Mouse (Mus musculus): ENCODE data around the gene 4930432M17Rik. TPM values are rescaled to one million over a fixed set of nuclear protein-coding genes. Genes with fewer than 3 reads are reported as not detected.

4930432M17Rik gene
- polyA plus RNA-seq, 1 experiment from 2014 or later, result not detected

DNA sequence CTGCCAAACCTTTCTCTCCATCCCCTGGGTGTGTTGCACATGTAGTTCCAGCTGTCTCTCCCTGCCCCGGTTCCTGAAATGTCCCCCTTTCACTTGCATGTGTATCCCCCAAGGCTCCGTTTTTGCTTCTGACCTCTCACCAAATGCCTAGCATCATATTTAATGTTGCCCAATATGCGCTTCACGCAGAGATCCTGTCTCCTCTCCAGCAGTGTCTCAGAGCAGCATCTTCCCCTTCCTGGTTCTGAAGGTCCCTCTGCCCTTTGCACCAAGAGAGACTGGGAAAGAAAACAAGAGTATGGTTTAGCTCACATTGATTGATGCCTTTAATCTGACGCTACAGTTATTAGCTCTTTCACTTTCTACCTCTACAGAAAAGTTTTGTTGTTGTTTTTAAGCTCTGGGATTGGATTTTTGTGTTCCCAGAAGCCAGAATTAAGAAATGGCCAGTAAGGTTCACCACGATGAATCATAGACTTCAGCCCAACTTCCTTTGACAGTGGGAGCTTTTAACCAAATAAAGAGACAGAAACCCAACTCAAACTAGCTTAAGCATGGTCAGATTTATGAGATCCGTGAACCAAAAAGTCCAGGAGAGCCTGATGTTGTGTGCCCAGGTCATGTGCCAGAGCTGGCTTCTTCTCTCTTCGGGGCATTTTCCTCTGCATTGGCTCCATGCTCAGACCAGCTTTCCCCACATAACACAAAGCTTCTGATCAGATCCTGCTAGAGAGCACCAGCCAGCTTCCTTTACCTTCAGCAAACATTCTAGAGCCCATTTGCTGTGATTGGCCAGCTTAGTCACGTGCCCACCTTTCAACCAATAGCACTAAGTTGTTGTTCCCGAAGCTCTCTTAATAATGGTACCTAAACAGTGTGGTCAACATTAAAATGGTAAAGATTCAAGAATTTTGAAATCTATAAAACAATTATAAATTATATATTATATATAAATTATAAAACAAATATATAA is 12.2 kb downstream of the 4930432M17Rik start:
- DNase-seq (ENCODE audit: low spot score) (no peak), ATAC-seq (replicated peaks; ENCODE audit: low FRiP score, low read depth) (no peak)
- Histone ChIP-seq H3K9me3 (replicated peaks; ENCODE audit: low read length) (no peaks in the 10 kb centered on the region), H3K4me1 (replicated peaks; ENCODE audit: insufficient read depth, low read length) (no peaks in the 10 kb centered on the region), H3K36me3 (ENCODE audit: insufficient read depth, low read length) (no peaks in the 10 kb centered on the region), H3K27me3 (ENCODE audit: insufficient read depth, low read length) (no peaks in the 10 kb centered on the region), H3K9ac (ENCODE audit: low read depth, low read length) (no peak overlapping the region), H3K4me3 (replicated peaks; ENCODE audit: low read depth, low read length) (no peak overlapping the region), H3K27ac (no peak overlapping the region), H3K4me2 (ENCODE audit: low read length) (no peak overlapping the region)
- WGBS, result 79% methylated on average over 10 of the region's 10 CpGs
- no peak for TF ChIP-seq CTCF (IDR thresholded peaks at IDR 0.05; ENCODE audit: low read depth)

- H3K27ac ChIP-seq, result peak overlapping the region; percentile 25; the same call in 1 of the 2 replicates
- TF ChIP-seq CTCF (IDR thresholded peaks at IDR 0.05; ENCODE audit: low read depth), result no peak
- no peaks in the 10 kb centered on the region for H3K9me3 ChIP-seq (replicated peaks; ENCODE audit: low read length)
- no peaks in the 10 kb centered on the region for H3K36me3 ChIP-seq (ENCODE audit: insufficient read depth, low read length)
- DNase-seq (ENCODE audit: low spot score) (no peak), ATAC-seq (replicated peaks; ENCODE audit: low FRiP score, low read depth) (no peak)
- no peaks in the 10 kb centered on the region for H3K4me1 ChIP-seq (replicated peaks; ENCODE audit: insufficient read depth, low read length)
- WGBS, result 65% methylated on average over 4 of the region's 4 CpGs
- H3K4me3 ChIP-seq (replicated peaks; ENCODE audit: low read depth, low read length), result no peak overlapping the region
- H3K4me2 ChIP-seq (ENCODE audit: low read length), result no peak overlapping the region
- H3K27me3 ChIP-seq (ENCODE audit: insufficient read depth, low read length), result no peaks in the 10 kb centered on the region
- no peak overlapping the region for H3K9ac ChIP-seq (ENCODE audit: low read depth, low read length)
Observed at GRCm38 (mm10) chr3:121684552-121684951, 14.0 kb downstream of the 4930432M17Rik start.

DNA sequence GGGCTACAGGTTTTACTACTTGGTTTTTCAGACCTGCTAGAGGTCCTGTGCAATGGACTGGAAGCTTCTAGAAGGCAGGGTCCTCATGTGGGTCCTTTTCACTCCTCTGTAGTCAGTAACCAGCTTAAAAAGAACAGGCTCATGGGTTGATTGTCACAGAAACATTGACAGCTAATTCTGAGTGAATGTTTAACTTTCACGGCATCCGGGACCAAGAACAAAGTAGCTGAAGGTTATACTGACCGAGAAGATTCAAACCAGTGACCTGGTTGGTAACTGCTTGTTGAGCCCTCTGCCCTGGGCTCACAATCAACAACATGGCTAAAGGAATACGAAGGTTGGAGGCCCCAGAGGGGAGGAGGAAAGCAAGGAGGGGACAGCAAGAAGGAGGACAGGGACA is 14.4 kb downstream of the 4930432M17Rik start:
- Histone ChIP-seq H3K4me3 (replicated peaks; ENCODE audit: low read depth, low read length) (no peak overlapping the region), H3K9ac (ENCODE audit: low read depth, low read length) (no peak overlapping the region), H3K27me3 (ENCODE audit: insufficient read depth, low read length) (no peaks in the 10 kb centered on the region), H3K9me3 (replicated peaks; ENCODE audit: low read length) (no peaks in the 10 kb centered on the region), H3K27ac (peak overlapping the region; percentile 25; the same call in 1 of the 2 replicates), H3K4me1 (replicated peaks; ENCODE audit: insufficient read depth, low read length) (no peaks in the 10 kb centered on the region), H3K4me2 (ENCODE audit: low read length) (no peak overlapping the region), H3K36me3 (ENCODE audit: insufficient read depth, low read length) (no peaks in the 10 kb centered on the region)
- no peak for DNase-seq (ENCODE audit: low spot score)
- ATAC-seq (replicated peaks; ENCODE audit: low FRiP score, low read depth), result 0 out of 2 replicates have a peak, but pooled peaks have one; percentile 43
- TF ChIP-seq CTCF (IDR thresholded peaks at IDR 0.05; ENCODE audit: low read depth), result no peak
- WGBS, result 56% methylated on average over 4 of the region's 4 CpGs

DNA sequence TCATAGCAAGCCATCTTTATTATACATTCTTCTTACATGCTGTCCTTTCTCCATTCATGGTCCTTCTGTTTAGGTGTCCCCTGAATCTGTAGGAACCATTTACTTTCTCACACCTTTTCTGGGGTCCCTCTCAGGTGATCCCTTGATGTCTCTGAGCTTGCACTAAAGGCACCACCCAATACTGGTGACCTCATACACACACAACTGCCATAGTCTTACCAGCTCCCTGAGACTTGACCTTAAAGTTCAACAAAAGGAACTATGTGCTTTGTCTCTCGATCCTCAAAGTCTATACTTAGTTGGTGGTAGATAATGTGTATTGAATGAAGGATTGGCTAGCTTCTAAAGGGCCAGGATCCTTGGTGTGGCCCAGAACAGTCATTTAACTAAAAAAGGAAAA is 15.4 kb downstream of the 4930432M17Rik start:
- DNase-seq (ENCODE audit: low spot score) (no peak), ATAC-seq (replicated peaks; ENCODE audit: low FRiP score, low read depth) (no peak)
- no peaks in the 10 kb centered on the region for H3K9me3 ChIP-seq (replicated peaks; ENCODE audit: low read length)
- H3K4me1 ChIP-seq (replicated peaks; ENCODE audit: insufficient read depth, low read length), result no peaks in the 10 kb centered on the region
- no peak overlapping the region for H3K4me2 ChIP-seq (ENCODE audit: low read length)
- no peak for TF ChIP-seq CTCF (IDR thresholded peaks at IDR 0.05; ENCODE audit: low read depth)
- no peaks in the 10 kb centered on the region for H3K27me3 ChIP-seq (ENCODE audit: insufficient read depth, low read length)
- H3K9ac ChIP-seq (ENCODE audit: low read depth, low read length), result no peak overlapping the region
- H3K36me3 ChIP-seq (ENCODE audit: insufficient read depth, low read length), result no peaks in the 10 kb centered on the region
- H3K27ac ChIP-seq, result no peak overlapping the region
- no peak overlapping the region for H3K4me3 ChIP-seq (replicated peaks; ENCODE audit: low read depth, low read length)
- 75% methylated on average over 1 of the region's 1 CpGs for WGBS

DNA sequence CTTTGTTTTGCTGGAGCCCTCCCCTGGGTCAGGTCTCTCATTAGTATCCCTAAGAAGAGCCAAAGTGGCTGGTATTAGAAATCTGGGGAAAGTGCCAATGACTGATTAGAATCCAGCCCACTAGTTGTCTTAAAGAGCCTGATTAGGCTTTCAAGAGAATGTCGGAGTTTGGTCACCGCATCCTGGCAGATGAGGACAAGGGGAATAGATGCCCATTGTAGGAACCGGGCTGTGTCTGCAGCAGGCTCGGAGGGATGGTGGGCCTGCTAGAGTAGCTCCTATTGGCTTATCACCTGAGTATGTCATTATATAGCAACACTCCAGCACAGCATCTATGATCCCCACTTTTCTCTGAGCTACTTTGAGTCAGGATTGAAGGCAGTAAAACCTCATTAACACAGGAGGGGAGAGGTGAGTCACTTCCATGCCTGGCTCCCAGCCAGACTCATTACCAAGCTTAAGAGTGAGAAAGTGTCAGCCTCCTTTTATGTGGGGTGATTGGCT is 15.9 kb downstream of the 4930432M17Rik start:
- Histone ChIP-seq H3K36me3 (ENCODE audit: insufficient read depth, low read length) (no peaks in the 10 kb centered on the region), H3K9ac (ENCODE audit: low read depth, low read length) (no peak overlapping the region), H3K27me3 (ENCODE audit: insufficient read depth, low read length) (no peaks in the 10 kb centered on the region), H3K4me3 (replicated peaks; ENCODE audit: low read depth, low read length) (no peak overlapping the region), H3K9me3 (replicated peaks; ENCODE audit: low read length) (no peaks in the 10 kb centered on the region), H3K27ac (no peak overlapping the region), H3K4me1 (replicated peaks; ENCODE audit: insufficient read depth, low read length) (no peaks in the 10 kb centered on the region), H3K4me2 (ENCODE audit: low read length) (no peak overlapping the region)
- no peak for TF ChIP-seq CTCF (IDR thresholded peaks at IDR 0.05; ENCODE audit: low read depth)
- ATAC-seq (replicated peaks; ENCODE audit: low FRiP score, low read depth) (no peak), DNase-seq (ENCODE audit: low spot score) (no peak)
- WGBS, result 58% methylated on average over 4 of the region's 4 CpGs

- H3K4me2 ChIP-seq (ENCODE audit: low read length), result no peak overlapping the region
- no peak overlapping the region for H3K27ac ChIP-seq
- H3K9ac ChIP-seq (ENCODE audit: low read depth, low read length), result no peak overlapping the region
- no peaks in the 10 kb centered on the region for H3K36me3 ChIP-seq (ENCODE audit: insufficient read depth, low read length)
- WGBS, result 87% methylated on average over 3 of the region's 3 CpGs
- ATAC-seq (replicated peaks; ENCODE audit: low FRiP score, low read depth), result no peak
- no peaks in the 10 kb centered on the region for H3K9me3 ChIP-seq (replicated peaks; ENCODE audit: low read length)
- no peak for TF ChIP-seq CTCF (IDR thresholded peaks at IDR 0.05; ENCODE audit: low read depth)
- DNase-seq (ENCODE audit: low spot score), result no peak
- no peaks in the 10 kb centered on the region for H3K27me3 ChIP-seq (ENCODE audit: insufficient read depth, low read length)
- H3K4me1 ChIP-seq (replicated peaks; ENCODE audit: insufficient read depth, low read length), result no peaks in the 10 kb centered on the region
- no peak overlapping the region for H3K4me3 ChIP-seq (replicated peaks; ENCODE audit: low read depth, low read length)
Observed at GRCm38 (mm10) chr3:121687741-121688140, 17.2 kb downstream of the 4930432M17Rik start.
